Mouse (Mus musculus) skeletal muscle tissue, postnatal 0 days (tissue): ENCODE results near the gene Shb. TPM values are rescaled to one million over a fixed set of nuclear protein-coding genes. Genes with fewer than 3 reads are reported as not detected.

Experiments used
- microRNA-seq, 2 experiments: library from miRNA; unstranded; fragments of <30 nt; microRNA quantifications; one replicate each; pipeline ENCODE4; 2016
- polyA plus RNA-seq: library from polyadenylated mRNA; unstranded; fragments of >200 nt; fragmentation: Nextera tagmentation; extraction: Ambion mirVana; gene quantifications from 2 replicates; pipeline ENCODE4 v1.2.1, GENCODE M21; 2015

Shb gene
- 5.2 and 6.4 TPM in 2 replicates for polyA plus RNA-seq

DNA sequence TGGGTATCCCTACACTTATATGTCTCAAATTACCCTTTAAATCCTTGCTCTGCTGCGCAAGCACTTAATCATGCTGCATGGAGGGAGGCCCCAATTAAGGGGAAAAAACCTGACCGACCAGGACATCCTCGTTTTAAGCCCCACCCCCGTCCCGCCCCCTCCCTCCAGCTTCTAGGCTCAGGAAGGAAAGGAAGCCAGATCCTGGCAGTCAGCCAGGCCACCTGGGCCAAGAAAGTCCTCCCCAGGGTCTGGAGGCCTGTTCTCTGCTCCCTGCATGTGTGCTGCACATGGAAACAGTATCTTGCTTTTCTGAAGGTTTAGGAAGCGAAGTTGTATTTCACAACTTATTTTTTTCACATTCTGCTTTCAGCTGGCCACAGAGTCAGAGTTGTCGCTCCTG lies at the start of gene Shb:
Gene Shb (minus strand): TSS at position 96 of the 400 bp plus-strand sequence.

GRCm38 (mm10) chr4:45408427-45409132 lies 123.7 kb downstream of the Shb start, which contains the start of gene Slc25a51:
Gene Slc25a51 (minus strand): TSS chr4:45408766.

Small RNA genes within 50 kb of the gene (microRNA-seq; reads per million reads assigned to microRNA genes)
- 0 reads per million in 2 experiments for gene Gm22518
- 0 reads per million in 2 experiments for gene Gm25692

Other genes starting within 250 kb of the Shb start
- gene Trmt10b, start 235.3 kb downstream of the Shb start, polyA plus RNA-seq = 6.5 and 7.4 TPM in 2 replicates
- gene Dcaf10, start 190.4 kb downstream of the Shb start, polyA plus RNA-seq = 10.1 and 11.2 TPM in 2 replicates
- 30.8 and 34.7 TPM in 2 replicates for gene Exosc3, start 189.7 kb downstream of the Shb start, polyA plus RNA-seq
- gene Slc25a51, start 123.7 kb downstream of the Shb start, polyA plus RNA-seq = 42.2 and 48.5 TPM in 2 replicates